Mouse (Mus musculus) A20 (cell line): ENCODE measurements around the gene Pdia6.
A peak's percentile ranks its signal among the peaks of the same experiment; 100 is the strongest.

Experiments used
- DNase-seq: peaks from one replicate; pipeline ENCODE4 v3.0.0-alpha.2; 2011; ENCODE audit warnings: low read depth, low spot score

Gene Pdia6

GRCm38 (mm10) chr12:17265971-17266672 lies at the start of gene Pdia6:
TSS of gene Pdia6 (plus strand) at chr12:17266545.
- peak; percentile 96 for DNase-seq

- no peak for DNase-seq
These were observed 48.0 kb upstream of the Pdia6 start for GRCm38 (mm10) chr12:17218390-17218789.

- no peak for DNase-seq
These were observed 47.2 kb upstream of the Pdia6 start for GRCm38 (mm10) chr12:17219107-17219506.

GRCm38 (mm10) chr12:17220631-17221030 lies 45.7 kb upstream of the Pdia6 start:
- DNase-seq = no peak

GRCm38 (mm10) chr12:17221891-17222428 lies 44.4 kb upstream of the Pdia6 start:
- peak; percentile 64 for DNase-seq

- DNase-seq = no peak
These were observed 43.3 kb upstream of the Pdia6 start for GRCm38 (mm10) chr12:17223050-17223449.

GRCm38 (mm10) chr12:17225012-17225411 lies 41.3 kb upstream of the Pdia6 start:
- DNase-seq = no peak

GRCm38 (mm10) chr12:17227903-17228302 lies 38.4 kb upstream of the Pdia6 start:
- no peak for DNase-seq

GRCm38 (mm10) chr12:17230581-17230980 lies 35.8 kb upstream of the Pdia6 start:
- no peak for DNase-seq

GRCm38 (mm10) chr12:17231513-17231912 lies 34.8 kb upstream of the Pdia6 start:
- DNase-seq = no peak

- DNase-seq = no peak
These were observed 30.6 kb upstream of the Pdia6 start for GRCm38 (mm10) chr12:17235535-17236313.

- DNase-seq = no peak
These were observed 27.5 kb upstream of the Pdia6 start for GRCm38 (mm10) chr12:17238588-17239427.

- no peak for DNase-seq
These were observed 27.0 kb upstream of the Pdia6 start for GRCm38 (mm10) chr12:17239428-17239688.

GRCm38 (mm10) chr12:17241016-17241415 lies 25.3 kb upstream of the Pdia6 start:
- DNase-seq = no peak

GRCm38 (mm10) chr12:17241614-17242013 lies 24.7 kb upstream of the Pdia6 start:
- DNase-seq = no peak

GRCm38 (mm10) chr12:17242041-17242440 lies 24.3 kb upstream of the Pdia6 start:
- DNase-seq = peak; percentile 42

GRCm38 (mm10) chr12:17250962-17251361 lies 15.4 kb upstream of the Pdia6 start:
- no peak for DNase-seq

GRCm38 (mm10) chr12:17253069-17253468 lies 13.3 kb upstream of the Pdia6 start:
- DNase-seq = peak; percentile 74

- DNase-seq = peak; percentile 24
These were observed 10.7 kb upstream of the Pdia6 start for GRCm38 (mm10) chr12:17255602-17256001.

- peak; percentile 69 for DNase-seq
These were observed 9.4 kb upstream of the Pdia6 start for GRCm38 (mm10) chr12:17256905-17257304.

- no peak for DNase-seq
These were observed 7.9 kb upstream of the Pdia6 start for GRCm38 (mm10) chr12:17258431-17258830.

GRCm38 (mm10) chr12:17261005-17261404 lies 5.3 kb upstream of the Pdia6 start:
- DNase-seq = no peak
